Mouse (Mus musculus) forelimb bud, embryonic 11.5 days (tissue): ENCODE results near the gene Iqschfp.

Experiments used
- DNase-seq: peaks from one replicate; pipeline ENCODE4 v3.0.0-alpha.2; 2012; ENCODE audit warnings: low read depth, low spot score

Iqschfp gene

GRCm38 (mm10) chr3:68637960-68638359 is 745.9 kb downstream of the Iqschfp start:
- peak; percentile 7 for DNase-seq

- DNase-seq: no peak
These were observed 746.7 kb downstream of the Iqschfp start for GRCm38 (mm10) chr3:68638703-68639102.

GRCm38 (mm10) chr3:68642935-68643334 is 750.9 kb downstream of the Iqschfp start:
- DNase-seq: no peak

GRCm38 (mm10) chr3:68646387-68647130 is 754.5 kb downstream of the Iqschfp start:
- DNase-seq: no peak

- DNase-seq: no peak
These were observed 755.2 kb downstream of the Iqschfp start for GRCm38 (mm10) chr3:68647282-68647681.

GRCm38 (mm10) chr3:68650251-68650650 is 758.2 kb downstream of the Iqschfp start:
- DNase-seq: no peak

- no peak for DNase-seq
These were observed 764.7 kb downstream of the Iqschfp start for GRCm38 (mm10) chr3:68656607-68657352.

- DNase-seq: no peak
These were observed 765.7 kb downstream of the Iqschfp start for GRCm38 (mm10) chr3:68657589-68658245.

GRCm38 (mm10) chr3:68659996-68660395 is 768.0 kb downstream of the Iqschfp start:
- DNase-seq: no peak

- no peak for DNase-seq
These were observed 768.5 kb downstream of the Iqschfp start for GRCm38 (mm10) chr3:68660538-68660937.

GRCm38 (mm10) chr3:68662386-68662785 is 770.4 kb downstream of the Iqschfp start:
- no peak for DNase-seq

- DNase-seq: no peak
These were observed 772.3 kb downstream of the Iqschfp start for GRCm38 (mm10) chr3:68664337-68664736.

GRCm38 (mm10) chr3:68666377-68666776 is 774.3 kb downstream of the Iqschfp start:
- no peak for DNase-seq

- no peak for DNase-seq
These were observed 775.8 kb downstream of the Iqschfp start for GRCm38 (mm10) chr3:68667852-68668251.

- DNase-seq: no peak
These were observed 777.5 kb downstream of the Iqschfp start for GRCm38 (mm10) chr3:68669418-68669974.

GRCm38 (mm10) chr3:68674721-68675120 is 782.7 kb downstream of the Iqschfp start:
- no peak for DNase-seq

GRCm38 (mm10) chr3:68675216-68675835 is 783.3 kb downstream of the Iqschfp start:
- DNase-seq: no peak
